Mouse (Mus musculus) thymus, postnatal 10 days (tissue): ENCODE data around the gene Megf11.
"Not testable (repeated sequence)": the region's sequence is repeated elsewhere in the genome, so short reads cannot be mapped to it uniquely, and the experiment has no call there.

Experiments used
- DNase-seq, 2 experiments: peaks; one replicate each; pipeline ENCODE4 v3.0.0; 2021; ENCODE audit warnings: low spot score in 2 of 2

Gene Megf11

GRCm38 (mm10) chr9:64651181-64651580 is 265.8 kb downstream of the Megf11 start:
- no peak for DNase-seq

DNA sequence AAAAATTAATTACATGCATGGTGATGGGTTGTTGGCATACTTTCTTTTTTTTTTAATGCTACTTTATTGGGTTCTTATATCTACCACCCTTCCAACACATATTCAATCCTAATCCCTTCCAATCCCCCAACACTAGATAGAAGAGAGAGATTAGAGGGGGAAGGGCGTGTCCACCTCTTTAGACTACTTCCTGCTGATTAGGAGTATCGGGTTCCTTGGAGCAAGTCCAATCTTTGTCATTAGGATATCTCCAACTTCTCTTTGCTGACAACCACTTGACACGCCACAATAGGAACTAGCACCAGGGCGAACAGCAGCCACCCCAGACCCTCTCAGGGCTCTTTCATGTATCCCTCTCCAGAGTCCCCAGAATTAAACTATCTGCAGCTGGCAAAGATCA is 266.3 kb downstream of the Megf11 start:
- DNase-seq: no peak

GRCm38 (mm10) chr9:64652138-64652537 is 266.7 kb downstream of the Megf11 start:
- DNase-seq: no peak

- DNase-seq: no peak
These were observed 267.5 kb downstream of the Megf11 start for GRCm38 (mm10) chr9:64652841-64653361.

DNA sequence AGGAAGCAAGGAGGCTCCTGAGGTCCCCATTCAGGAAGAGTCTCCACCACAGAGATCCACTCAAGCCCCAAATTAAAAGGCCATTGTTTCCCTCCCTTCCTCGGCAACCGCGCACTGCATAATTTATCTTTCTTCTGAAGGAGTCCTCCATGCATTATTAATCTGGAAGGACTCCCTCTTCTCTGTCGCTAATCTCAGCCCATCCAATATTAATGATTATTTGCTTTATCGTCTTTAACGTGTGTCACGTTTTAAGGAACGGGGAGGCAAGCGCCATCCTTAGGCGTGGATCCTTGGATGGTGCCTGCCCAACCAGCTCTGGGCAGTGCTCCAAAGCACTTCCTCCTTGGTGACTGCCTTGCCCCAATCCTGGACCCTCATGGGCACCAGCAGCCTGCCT is 269.3 kb downstream of the Megf11 start:
- DNase-seq: no peak

GRCm38 (mm10) chr9:64656613-64657012 is 271.2 kb downstream of the Megf11 start:
- DNase-seq: no peak

DNA sequence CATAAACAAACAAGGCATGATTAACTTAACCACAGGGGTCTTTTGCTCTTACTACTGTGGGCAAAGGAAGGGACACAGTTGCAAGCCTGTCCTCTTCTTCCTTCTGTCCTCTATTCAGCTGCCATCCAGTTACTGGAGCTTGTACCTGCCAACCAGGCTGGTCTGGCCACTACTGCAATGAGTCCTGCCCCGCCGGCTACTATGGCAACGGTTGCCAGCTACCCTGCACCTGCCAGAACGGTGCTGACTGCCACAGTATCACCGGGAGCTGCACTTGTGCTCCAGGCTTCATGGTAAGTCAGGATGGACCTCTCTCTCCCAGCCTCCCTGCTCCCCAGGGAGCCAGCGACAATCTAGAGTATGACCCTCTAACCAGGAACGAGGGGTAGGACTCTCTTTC is 274.8 kb downstream of the Megf11 start:
- DNase-seq: no peak

DNA sequence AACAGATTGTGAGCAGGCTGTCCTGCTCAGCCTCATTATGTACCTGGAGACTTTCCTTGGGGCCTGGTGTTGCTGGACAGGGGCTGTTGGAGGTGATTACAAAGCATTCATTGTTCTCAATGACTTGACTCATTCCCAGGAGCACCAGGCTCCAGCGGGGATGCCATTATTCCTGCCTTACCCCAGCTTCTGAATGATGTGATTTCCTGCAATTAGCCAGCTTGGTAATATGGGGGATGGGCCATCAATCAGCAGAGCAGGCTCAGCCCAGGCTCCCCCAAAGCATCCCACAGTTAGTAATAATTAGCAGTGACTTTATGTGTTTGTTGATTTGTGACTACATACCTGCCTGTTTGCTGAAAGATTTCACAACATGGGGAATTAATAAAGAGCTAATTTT is 279.2 kb downstream of the Megf11 start:
- no peak for DNase-seq

- peak in 1 of 2 experiments; percentile 20 for DNase-seq
These were observed 281.1 kb downstream of the Megf11 start for GRCm38 (mm10) chr9:64666549-64666948.

GRCm38 (mm10) chr9:64667513-64667912 is 282.1 kb downstream of the Megf11 start:
- peak in 1 of 2 experiments; percentile 10 for DNase-seq

DNA sequence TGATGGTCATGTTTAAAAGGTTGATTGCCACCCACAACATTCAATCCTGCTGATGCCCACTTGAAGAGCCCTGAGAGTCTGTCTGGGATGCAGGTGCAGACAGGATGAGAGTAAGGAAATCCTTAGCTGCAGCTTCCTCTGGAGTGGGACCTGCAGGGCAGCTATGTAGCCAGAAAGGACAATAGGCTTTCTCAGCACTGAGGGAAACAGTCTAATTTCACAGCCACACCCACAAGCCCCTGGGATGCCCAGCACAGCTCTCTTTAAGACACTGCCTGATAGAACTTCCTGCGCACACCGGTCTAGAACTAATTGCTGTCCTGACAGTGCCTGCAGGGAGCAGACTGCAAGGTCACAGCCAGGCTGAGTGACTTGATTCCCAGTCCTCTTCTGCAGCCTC is 282.6 kb downstream of the Megf11 start:
- no peak for DNase-seq

DNA sequence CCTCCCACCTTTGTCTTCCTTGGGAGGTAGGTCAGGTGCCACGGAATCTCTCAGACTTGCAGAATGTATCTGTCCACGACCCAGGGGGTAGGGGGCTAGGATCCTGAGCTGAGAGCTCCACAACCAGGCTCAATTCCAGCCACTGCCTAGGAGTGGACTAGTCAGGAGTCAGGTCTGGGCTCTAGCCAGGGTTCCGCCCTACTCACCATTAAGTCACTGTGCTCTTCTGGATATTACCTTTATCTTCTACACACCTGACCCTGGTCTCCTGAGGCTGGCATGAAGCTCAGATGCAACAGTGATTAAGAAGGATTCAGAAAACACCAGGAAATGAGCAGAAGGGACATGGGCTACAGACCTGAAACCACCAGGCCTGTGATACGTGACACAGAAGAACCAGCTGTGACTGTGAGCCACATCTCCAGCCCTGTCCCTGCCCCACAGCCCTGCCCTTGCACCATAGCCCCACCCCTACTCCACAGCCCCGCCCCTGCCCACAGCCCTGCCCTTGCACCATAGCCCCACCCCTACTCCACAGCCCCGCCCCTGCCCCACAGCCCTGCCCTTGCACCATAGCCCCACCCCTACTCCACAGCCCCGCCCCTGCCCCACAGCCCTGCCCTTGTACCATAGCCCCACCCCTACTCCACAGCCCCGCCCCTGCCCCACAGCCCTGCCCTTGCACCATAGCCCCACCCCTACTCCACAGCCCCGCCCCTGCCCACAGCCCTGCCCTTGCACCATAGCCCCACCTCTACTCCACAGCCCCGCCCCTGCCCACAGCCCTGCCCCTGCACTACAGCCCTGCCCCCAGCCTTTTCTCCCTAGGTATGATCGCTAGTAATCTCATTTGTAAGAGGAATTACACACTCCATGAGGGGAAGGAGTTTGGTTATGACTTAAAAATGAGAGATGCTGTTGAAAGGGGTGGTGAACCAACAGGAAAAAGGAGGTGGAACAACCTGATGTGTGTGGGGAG is 286.2 kb downstream of the Megf11 start:
- not testable (repeated sequence) for DNase-seq

- DNase-seq: no peak
These were observed 301.9 kb downstream of the Megf11 start for GRCm38 (mm10) chr9:64687122-64688014.

GRCm38 (mm10) chr9:64688015-64688394 is 302.6 kb downstream of the Megf11 start:
- DNase-seq: no peak

GRCm38 (mm10) chr9:64690771-64691170 is 305.3 kb downstream of the Megf11 start:
- no peak for DNase-seq

DNA sequence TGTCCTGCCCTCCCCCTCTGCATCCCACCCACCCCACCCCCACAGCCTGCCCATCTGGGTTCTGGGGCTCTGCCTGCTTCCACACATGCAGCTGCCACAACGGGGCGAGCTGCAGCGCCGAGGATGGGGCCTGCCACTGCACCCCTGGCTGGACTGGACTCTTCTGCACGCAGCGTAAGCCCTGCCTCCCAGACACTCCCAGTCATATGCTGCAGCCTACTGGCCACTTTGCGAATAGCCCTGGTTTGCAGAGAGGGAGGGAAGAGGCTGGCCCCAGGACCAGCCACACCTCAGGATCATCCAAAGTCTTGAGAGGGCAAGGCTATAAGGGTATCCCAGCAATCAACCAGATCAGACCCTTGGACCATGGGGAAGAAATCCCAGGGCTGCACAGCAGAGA is 305.8 kb downstream of the Megf11 start:
- DNase-seq: no peak

DNA sequence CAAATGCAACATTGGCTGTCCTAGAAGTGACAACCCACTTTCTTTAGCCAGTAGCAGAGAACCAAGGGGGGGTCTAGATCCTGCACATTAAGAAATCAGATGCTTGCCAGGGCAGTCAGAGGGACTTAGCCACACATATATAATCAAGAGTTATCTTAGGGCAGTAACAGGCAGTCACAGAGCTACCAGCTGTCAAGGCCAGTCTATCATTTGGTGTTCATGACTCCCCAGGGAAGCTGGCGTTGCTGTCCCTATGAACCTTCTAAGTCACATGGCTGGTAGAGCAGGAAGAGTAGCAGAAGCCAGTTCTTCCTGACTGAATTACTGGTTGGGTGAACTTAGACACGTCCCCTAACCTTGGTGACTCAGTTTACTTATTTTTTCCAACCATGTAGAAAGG is 307.7 kb downstream of the Megf11 start:
- DNase-seq: no peak

DNA sequence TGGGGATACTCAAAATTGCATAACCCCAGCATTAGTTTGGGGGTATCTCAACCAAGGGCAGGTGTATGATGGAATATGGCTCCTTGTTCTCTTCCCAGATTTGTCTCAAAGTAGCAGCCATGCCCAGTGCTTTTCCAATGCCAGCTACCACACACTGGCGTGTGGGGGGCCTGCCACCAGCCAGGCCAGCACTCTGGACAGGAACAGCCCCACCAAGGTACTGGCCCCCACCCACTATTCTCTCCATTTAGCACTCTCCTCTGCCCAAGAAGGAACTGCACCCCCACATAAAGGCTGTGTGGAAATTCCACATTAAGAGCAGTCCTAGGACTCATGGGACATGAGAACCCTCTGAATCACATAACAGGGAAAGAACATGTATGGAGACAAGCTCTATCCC is 309.8 kb downstream of the Megf11 start:
- DNase-seq: no peak

- DNase-seq: no peak
These were observed 311.0 kb downstream of the Megf11 start for GRCm38 (mm10) chr9:64696404-64696803.

- no peak for DNase-seq
These were observed 311.6 kb downstream of the Megf11 start for GRCm38 (mm10) chr9:64697006-64697405.

- DNase-seq: no peak
These were observed 312.3 kb downstream of the Megf11 start for GRCm38 (mm10) chr9:64697677-64698076.

GRCm38 (mm10) chr9:64698586-64698985 is 313.2 kb downstream of the Megf11 start:
- DNase-seq: no peak
